Mouse (Mus musculus): ENCODE data around the gene Pcyox1. TPM values are rescaled to one million over a fixed set of nuclear protein-coding genes. Genes with fewer than 3 reads are reported as not detected.

Pcyox1 gene
- polyA plus RNA-seq, 1 experiment = 4.8 TPM

- H3K4me1 ChIP-seq (ENCODE audit: control insufficient read depth, insufficient read depth, low read length) = peaks cover 7% of the 10 kb centered on the region
- TF ChIP-seq CTCF (IDR thresholded peaks at IDR 0.05; ENCODE audit: control insufficient read depth, insufficient read depth, insufficient replicate concordance, low read depth, low read length) = no peak
- no peak for TF ChIP-seq POLR2A (IDR thresholded peaks at IDR 0.05; ENCODE audit: control insufficient read depth, low read depth, low read length)
- no peaks in the 10 kb centered on the region for H3K27me3 ChIP-seq (ENCODE audit: control insufficient read depth, insufficient read depth, low read length)
- no peak overlapping the region for H3K27ac ChIP-seq (ENCODE audit: control insufficient read depth, insufficient read depth, low read depth, low read length)
- H3K36me3 ChIP-seq (ENCODE audit: control insufficient read depth, insufficient read depth, low read length) = peaks cover 2% of the 10 kb centered on the region; the same call in 1 of the 2 replicates
- no peak overlapping the region for H3K4me3 ChIP-seq (ENCODE audit: control insufficient read depth, low read depth, low read length)
Observed at GRCm38 (mm10) chr6:86373556-86373955, 23.4 kb downstream of the Pcyox1 start.

GRCm38 (mm10) chr6:86371950-86372516 is 24.9 kb downstream of the Pcyox1 start:
- Histone ChIP-seq H3K36me3 (ENCODE audit: control insufficient read depth, insufficient read depth, low read length) (peaks cover 2% of the 10 kb centered on the region; the same call in 1 of the 2 replicates), H3K4me3 (ENCODE audit: control insufficient read depth, low read depth, low read length) (peak overlapping the region; percentile 98), H3K4me1 (ENCODE audit: control insufficient read depth, insufficient read depth, low read length) (peaks cover 7% of the 10 kb centered on the region), H3K27me3 (ENCODE audit: control insufficient read depth, insufficient read depth, low read length) (no peaks in the 10 kb centered on the region), H3K27ac (ENCODE audit: control insufficient read depth, insufficient read depth, low read depth, low read length) (peak overlapping the region; percentile 92)
- no peak for TF ChIP-seq POLR2A (IDR thresholded peaks at IDR 0.05; ENCODE audit: control insufficient read depth, low read depth, low read length)
- TF ChIP-seq CTCF (IDR thresholded peaks at IDR 0.05; ENCODE audit: control insufficient read depth, insufficient read depth, insufficient replicate concordance, low read depth, low read length) = no peak

GRCm38 (mm10) chr6:86371340-86371911 is 25.5 kb downstream of the Pcyox1 start:
- Histone ChIP-seq H3K4me1 (ENCODE audit: control insufficient read depth, insufficient read depth, low read length) (peaks cover 10% of the 10 kb centered on the region), H3K4me3 (ENCODE audit: control insufficient read depth, low read depth, low read length) (peak overlapping the region; percentile 98), H3K36me3 (ENCODE audit: control insufficient read depth, insufficient read depth, low read length) (peaks cover 2% of the 10 kb centered on the region; the same call in 1 of the 2 replicates), H3K27ac (ENCODE audit: control insufficient read depth, insufficient read depth, low read depth, low read length) (peak overlapping the region; percentile 92), H3K27me3 (ENCODE audit: control insufficient read depth, insufficient read depth, low read length) (no peaks in the 10 kb centered on the region)
- TF ChIP-seq POLR2A (IDR thresholded peaks at IDR 0.05; ENCODE audit: control insufficient read depth, low read depth, low read length) (peak; percentile 98), CTCF (IDR thresholded peaks at IDR 0.05; ENCODE audit: control insufficient read depth, insufficient read depth, insufficient replicate concordance, low read depth, low read length) (no peak)

- Histone ChIP-seq H3K4me1 (ENCODE audit: control insufficient read depth, insufficient read depth, low read length) (peaks cover 14% of the 10 kb centered on the region), H3K27me3 (ENCODE audit: control insufficient read depth, insufficient read depth, low read length) (no peaks in the 10 kb centered on the region), H3K36me3 (ENCODE audit: control insufficient read depth, insufficient read depth, low read length) (no peaks in the 10 kb centered on the region), H3K27ac (ENCODE audit: control insufficient read depth, insufficient read depth, low read depth, low read length) (peak within 1 kb of the TSS; percentile 92), H3K4me3 (ENCODE audit: control insufficient read depth, low read depth, low read length) (peak within 1 kb of the TSS; percentile 98)
- TF ChIP-seq CTCF (IDR thresholded peaks at IDR 0.05; ENCODE audit: control insufficient read depth, insufficient read depth, insufficient replicate concordance, low read depth, low read length) (no peak), POLR2A (IDR thresholded peaks at IDR 0.05; ENCODE audit: control insufficient read depth, low read depth, low read length) (0 out of 2 replicates have a peak, but pooled peaks have one; percentile 15)
Observed at GRCm38 (mm10) chr6:86370764-86371339, 26.1 kb downstream of the Pcyox1 start, which contains the start of gene Snrpg. Snrpg (plus strand) TSS chr6:86371304.

- Histone ChIP-seq H3K4me1 (ENCODE audit: control insufficient read depth, insufficient read depth, low read length) (peaks cover 14% of the 10 kb centered on the region), H3K4me3 (ENCODE audit: control insufficient read depth, low read depth, low read length) (peak overlapping the region; percentile 98), H3K27ac (ENCODE audit: control insufficient read depth, insufficient read depth, low read depth, low read length) (no peak overlapping the region), H3K36me3 (ENCODE audit: control insufficient read depth, insufficient read depth, low read length) (no peaks in the 10 kb centered on the region), H3K27me3 (ENCODE audit: control insufficient read depth, insufficient read depth, low read length) (no peaks in the 10 kb centered on the region)
- TF ChIP-seq POLR2A (IDR thresholded peaks at IDR 0.05; ENCODE audit: control insufficient read depth, low read depth, low read length) = no peak
- TF ChIP-seq CTCF (IDR thresholded peaks at IDR 0.05; ENCODE audit: control insufficient read depth, insufficient read depth, insufficient replicate concordance, low read depth, low read length) = no peak
Observed at GRCm38 (mm10) chr6:86370093-86370713, 26.8 kb downstream of the Pcyox1 start.

GRCm38 (mm10) chr6:86368479-86368878 is 28.5 kb downstream of the Pcyox1 start:
- no peak overlapping the region for H3K27ac ChIP-seq (ENCODE audit: control insufficient read depth, insufficient read depth, low read depth, low read length)
- no peaks in the 10 kb centered on the region for H3K27me3 ChIP-seq (ENCODE audit: control insufficient read depth, insufficient read depth, low read length)
- H3K4me1 ChIP-seq (ENCODE audit: control insufficient read depth, insufficient read depth, low read length) = peaks cover 20% of the 10 kb centered on the region
- no peaks in the 10 kb centered on the region for H3K36me3 ChIP-seq (ENCODE audit: control insufficient read depth, insufficient read depth, low read length)
- H3K4me3 ChIP-seq (ENCODE audit: control insufficient read depth, low read depth, low read length) = no peak overlapping the region
- no peak for TF ChIP-seq POLR2A (IDR thresholded peaks at IDR 0.05; ENCODE audit: control insufficient read depth, low read depth, low read length)
- no peak for TF ChIP-seq CTCF (IDR thresholded peaks at IDR 0.05; ENCODE audit: control insufficient read depth, insufficient read depth, insufficient replicate concordance, low read depth, low read length)

GRCm38 (mm10) chr6:86366853-86367249 is 30.1 kb downstream of the Pcyox1 start:
- H3K27ac ChIP-seq (ENCODE audit: control insufficient read depth, insufficient read depth, low read depth, low read length) = no peak overlapping the region
- no peak for TF ChIP-seq POLR2A (IDR thresholded peaks at IDR 0.05; ENCODE audit: control insufficient read depth, low read depth, low read length)
- no peak for TF ChIP-seq CTCF (IDR thresholded peaks at IDR 0.05; ENCODE audit: control insufficient read depth, insufficient read depth, insufficient replicate concordance, low read depth, low read length)
- H3K4me1 ChIP-seq (ENCODE audit: control insufficient read depth, insufficient read depth, low read length) = peaks cover 18% of the 10 kb centered on the region
- no peaks in the 10 kb centered on the region for H3K27me3 ChIP-seq (ENCODE audit: control insufficient read depth, insufficient read depth, low read length)
- no peaks in the 10 kb centered on the region for H3K36me3 ChIP-seq (ENCODE audit: control insufficient read depth, insufficient read depth, low read length)
- no peak overlapping the region for H3K4me3 ChIP-seq (ENCODE audit: control insufficient read depth, low read depth, low read length)
